Mouse (Mus musculus): ENCODE results near the gene Mrrf.

Gene Mrrf

DNA sequence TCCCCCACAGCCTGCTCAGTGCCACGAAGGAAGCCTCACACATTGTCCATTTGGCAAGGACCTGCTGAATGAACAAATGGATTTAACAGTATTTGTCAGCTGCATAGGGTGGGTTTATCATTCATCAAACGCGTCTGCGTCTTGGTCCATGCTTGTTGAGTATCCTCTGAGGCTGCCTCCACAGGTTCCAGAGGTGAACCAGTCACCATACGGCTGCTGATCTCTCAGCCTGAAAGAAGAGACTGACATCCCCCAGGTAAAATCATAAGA is 66.4 kb downstream of the Mrrf start:
- no peak for DNase-seq

DNA sequence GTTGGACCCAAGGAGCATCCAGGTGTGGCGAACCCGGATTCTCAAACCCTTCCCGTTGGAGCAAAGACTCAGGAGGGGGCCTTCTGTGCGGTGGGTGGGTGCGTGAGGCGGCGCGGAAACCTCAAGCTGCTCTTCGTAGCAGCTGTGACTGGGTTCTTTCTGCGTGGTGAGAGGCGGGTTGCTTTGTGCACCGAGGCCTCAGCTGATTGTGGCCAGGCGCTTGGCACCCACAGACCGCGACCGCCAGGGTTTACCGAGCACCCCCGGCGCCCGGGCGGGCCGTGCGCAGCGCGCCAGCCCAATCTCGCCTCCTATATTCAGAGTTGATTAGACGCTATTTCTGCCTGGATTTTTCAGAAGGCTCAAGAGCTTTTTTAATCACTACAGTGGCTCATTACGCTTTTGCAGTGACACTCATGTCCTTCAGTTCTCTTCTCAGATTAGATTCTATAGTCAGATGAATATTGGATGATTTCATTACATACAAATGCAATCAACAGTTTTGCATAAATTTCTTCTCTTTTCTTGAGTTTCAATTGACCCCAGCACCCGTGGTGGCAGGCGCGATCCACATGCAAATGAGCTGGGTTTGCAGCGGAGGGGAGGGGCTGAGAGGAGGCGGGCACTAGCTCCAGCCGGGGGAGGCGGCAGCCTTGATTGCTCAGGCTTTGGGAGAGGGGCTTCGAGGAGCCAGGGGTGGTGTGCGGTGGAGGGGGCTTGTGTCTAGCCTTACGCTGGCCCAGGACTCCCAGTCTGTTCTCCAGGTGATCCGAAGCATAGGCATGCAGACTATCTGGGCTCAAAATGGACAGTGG is 67.0 kb downstream of the Mrrf start:
- DNase-seq: peak in 1 of 2 experiments; percentile 35

DNA sequence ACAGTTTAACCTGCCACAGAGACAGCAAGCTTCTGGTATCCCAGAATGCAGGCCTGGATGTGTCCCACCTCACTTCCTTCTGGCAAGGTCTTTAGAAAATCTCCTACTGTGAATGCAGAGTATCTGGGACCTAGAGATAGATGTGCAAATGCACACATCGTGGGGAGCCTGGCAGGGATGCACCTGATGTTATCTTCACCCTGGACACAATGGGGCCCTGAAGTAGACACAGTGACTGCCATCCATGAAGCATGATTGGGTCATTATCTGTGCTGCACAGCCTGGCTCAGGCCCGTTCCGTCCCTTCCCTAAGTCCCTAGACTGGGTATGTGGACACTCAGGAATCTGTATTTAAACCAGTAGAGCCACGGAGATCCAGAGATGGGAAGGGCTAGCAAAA is 68.4 kb downstream of the Mrrf start:
- no peak for DNase-seq

DNA sequence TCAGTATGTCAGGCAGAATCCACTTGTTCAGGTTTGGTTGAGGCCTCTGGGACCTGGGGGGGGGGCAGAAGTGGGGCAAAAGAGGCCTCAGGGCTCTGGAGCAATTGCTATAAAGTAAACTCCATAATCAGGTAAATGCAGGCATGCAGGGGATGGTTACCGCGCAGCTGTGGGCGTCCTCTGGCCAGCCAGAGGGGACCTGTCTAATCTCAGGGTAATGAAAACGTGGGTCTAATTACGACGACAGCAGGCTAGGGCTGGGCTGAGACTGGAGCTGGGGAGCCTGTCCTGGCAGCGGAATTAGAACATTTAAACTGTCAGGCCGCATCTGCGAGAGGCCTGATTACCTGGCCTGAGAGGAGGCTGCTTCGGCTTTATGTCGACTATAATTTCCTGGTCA is 70.9 kb downstream of the Mrrf start:
- no peak for DNase-seq

DNA sequence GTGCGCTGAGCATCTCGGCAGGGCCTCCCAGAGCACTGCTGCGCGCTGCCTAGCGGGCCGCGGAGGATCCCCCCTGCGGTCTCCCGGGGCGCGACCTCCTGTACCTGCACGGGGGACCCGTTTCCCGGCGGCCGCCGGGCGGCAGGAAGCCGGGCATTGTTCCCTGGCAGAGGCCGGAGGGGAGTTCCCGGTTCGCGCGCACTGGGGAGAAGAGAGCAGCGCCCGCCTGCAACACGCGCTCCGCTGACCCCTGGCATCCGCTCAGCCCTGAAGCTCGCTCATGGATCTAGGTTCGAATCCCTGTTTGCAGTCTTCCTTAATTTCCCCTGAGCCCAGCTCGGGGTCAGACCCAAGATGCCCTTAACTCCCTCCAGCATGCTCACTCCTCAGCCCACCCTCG is 74.6 kb downstream of the Mrrf start:
- peak; percentile 62 to 79 for DNase-seq

DNA sequence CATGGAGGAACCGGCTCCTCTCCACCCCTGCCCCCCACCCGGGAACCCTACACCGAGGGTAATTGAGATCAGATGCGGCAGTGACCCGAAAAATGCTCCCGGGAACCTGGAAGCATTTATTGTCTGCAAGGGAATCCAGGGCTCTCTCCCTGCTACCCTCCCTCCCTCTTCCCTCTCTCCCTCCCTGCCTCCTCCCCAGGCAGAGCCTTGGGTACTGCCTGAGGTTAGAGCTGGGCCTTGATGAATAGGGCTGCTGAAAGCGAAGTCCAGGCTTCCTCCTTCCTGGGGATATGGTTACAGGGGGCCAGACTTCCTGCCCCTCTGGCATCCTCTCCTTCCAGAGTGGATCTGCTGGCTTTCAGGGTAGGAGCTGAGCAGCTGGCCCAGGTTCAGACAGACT is 75.6 kb downstream of the Mrrf start:
- DNase-seq: no peak

DNA sequence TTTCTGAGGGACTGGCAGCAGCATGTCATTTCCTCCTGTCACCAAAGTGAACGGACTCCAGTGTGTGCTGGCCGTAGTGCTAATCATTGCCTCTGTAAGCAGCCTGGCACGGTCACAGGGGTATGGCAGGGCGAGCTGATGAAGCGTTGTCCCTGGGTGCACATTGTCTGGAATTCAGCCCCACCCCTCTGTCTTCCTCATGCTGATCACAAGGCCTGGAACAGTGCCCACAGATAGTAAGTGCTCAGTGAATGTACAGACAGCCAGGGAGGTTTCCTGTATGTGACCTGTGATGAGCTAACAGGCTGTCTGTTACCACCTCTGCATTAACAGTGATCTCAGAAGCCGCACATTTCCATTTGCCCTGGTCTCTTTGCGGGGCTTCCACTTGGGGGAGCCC is 76.9 kb downstream of the Mrrf start:
- peak; percentile 58 to 64 for DNase-seq

DNA sequence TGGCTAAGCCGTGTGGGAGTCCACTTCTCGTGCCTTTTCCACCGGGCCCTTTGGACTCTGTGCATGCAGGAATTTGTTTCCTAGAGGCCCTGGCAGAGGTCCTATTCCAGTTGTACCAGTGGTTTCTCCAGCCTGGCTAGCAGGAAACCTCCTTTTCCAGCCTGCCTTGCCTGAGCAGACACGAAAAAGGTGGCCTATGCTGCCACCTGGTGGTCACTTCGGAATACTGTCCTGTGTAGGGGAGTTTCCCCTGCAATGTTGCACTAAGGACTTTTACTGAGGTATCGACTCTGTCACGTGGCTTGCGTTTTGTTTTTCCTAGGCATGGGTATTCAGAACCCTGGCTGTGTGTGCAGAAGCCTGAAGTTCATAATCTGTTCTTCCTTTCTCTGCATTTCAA is 77.8 kb downstream of the Mrrf start:
- DNase-seq: peak; percentile 90 to 91

DNA sequence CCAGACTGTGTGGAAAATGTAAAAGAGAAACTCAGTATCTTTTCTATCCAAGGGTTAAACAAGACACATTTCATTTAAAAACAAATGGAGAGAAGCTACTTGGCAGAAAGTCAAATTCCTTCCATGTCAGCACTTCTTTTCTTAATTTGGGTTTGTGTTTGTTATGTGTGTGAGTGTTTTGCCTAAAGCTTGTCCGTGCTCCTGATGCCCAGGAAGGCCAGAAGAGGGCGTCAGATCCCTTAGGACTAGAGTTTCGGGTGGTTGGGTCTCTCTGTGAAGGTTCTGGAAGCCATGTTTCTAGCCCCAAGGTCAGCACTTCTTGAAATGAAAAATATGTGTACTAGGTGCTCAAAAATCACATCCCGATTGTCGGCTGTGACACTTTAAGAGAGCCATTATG is 78.2 kb downstream of the Mrrf start:
- peak in 1 of 2 experiments; percentile 53 for DNase-seq

DNA sequence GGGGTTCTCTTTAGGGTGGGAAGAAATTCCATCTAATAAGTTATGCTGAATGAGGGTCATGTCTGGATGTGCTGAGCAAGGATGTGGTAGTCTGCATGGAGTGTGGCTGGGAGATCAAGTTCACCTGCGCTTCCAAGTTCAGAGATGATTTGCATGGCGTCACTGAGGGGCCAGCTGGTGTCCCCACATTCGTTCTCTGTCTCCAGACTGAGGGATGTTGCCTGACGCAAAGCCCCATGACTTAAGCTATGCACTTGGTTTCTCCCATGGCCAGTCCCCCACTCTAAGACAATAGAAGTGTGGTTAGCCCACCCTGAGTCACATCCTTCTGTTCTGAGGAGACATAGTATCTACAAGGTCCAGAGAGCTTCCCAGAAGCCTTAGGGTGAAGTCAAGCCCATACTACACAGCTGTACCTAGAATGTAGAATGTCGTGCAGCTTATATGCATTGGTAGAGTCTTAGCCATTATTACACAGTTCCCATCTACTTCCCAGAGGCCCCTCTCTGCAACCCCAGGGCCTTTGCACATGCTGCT is 79.1 kb downstream of the Mrrf start:
- no peak for DNase-seq

DNA sequence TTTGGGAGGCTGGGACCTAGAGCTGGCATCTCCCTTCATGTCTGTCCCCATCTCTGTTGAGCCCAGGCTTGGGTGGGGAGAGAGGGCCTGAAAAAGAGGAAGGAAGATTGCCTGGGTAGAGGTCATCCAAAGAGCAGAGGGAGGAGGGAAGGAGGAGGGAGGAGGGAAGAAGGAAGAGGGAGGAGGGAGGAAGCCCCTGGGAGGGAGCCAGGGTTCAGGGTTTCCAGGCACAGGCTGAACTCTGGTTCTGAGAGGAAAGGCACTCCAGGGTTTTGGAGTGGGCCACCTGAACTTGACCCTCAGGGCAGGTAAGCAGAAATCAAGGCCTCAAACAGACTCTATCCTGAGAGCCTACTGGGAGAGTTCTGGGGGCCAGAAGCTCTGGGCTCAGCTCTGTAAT is 80.4 kb downstream of the Mrrf start:
- DNase-seq: peak; percentile 64 to 72

DNA sequence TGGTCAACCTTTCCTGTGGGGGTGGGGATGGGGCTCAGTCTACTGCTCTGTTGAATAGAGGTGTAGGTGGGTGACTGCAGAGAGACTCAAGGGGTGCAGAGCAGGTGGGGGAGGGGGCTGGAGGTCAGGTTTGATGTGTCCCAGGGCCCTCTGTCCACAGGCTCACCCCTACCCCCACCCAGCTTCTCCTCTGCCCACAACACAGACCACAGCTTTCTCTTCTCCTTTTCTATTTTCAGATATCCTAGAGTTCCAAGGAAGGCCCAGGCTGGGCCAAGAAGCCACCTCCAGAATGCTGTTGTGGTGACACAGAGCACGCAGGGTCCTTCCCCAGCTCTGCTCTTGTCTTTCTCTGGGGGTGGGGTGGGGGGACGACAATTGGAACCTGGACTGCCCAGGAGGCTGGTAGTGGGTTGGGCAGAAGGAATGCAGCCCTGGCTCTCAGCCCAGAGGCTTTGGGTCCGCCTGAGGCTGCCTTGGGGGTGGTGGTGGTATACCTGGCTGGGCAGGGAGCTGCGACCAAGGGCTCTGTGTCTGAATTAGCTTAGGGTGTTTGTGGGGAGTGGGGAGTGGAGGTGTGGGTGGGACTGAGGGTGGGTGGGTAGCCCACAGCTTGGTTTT is 80.9 kb downstream of the Mrrf start:
- peak; percentile 65 to 81 for DNase-seq

DNA sequence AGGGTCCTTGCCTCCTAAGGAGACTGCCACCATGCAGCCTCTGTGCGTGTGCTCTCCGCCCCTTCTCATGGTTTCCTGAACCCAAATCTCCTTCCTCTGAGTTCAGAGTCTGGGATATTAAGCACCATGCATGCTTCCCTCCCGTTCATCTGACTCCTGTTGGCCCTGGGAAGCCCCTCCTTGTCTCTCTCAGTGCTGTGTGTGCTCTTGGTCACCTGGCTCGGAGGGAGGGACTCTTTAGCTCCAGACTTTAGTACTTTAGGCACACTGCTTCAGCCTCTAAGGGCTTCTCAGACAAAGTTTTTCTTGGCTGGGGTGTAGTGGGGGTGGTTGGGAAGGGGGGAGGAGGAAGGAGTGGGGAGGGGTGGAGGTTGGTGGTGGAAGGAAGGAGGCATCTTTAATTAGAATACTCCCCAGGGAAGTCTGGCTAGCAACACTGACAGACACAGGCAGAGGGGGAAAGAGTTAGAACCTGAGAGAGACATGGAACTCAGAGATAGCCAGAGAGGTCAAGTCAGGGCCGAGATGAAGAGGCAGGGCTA is 81.6 kb downstream of the Mrrf start:
- no peak for DNase-seq

DNA sequence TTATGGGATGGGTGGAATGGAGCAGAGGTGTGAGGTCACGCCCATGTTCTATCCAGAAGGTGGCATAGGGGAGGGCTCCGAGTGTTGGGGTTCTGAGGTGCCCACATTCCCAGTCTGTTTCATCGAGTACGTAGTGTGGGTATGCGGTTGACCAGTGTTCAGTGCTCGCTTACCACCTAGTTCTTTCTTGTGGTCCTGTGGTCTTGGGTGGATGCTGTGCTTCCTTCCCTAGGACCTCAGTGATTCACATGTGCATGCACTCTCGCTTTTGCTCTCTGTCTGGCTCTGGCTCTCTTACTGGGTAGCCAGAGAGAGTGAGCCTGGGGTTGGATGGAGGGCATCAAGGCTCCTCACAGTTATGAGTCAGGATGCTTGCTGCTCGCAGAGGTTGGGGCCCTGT is 83.9 kb downstream of the Mrrf start:
- no peak for DNase-seq

DNA sequence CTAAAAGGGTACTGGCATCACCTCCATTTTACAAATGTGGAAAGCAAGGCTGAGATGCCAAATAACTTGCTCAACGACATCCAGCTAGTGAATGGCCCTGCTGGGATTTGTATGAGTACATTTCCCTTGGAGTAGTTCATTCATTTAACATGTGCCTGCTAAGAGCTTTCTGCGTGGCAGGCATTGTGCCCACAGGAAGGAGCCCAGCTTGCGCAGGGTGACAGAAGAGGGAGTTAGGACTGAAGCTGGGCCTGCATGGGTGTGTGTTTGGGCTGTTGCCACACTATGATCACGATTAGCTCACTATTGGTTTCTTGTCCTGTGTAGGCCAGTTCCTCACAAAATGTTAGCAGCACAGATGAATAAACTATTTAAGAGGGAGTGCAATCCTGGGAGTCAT is 84.7 kb downstream of the Mrrf start:
- DNase-seq: no peak

DNA sequence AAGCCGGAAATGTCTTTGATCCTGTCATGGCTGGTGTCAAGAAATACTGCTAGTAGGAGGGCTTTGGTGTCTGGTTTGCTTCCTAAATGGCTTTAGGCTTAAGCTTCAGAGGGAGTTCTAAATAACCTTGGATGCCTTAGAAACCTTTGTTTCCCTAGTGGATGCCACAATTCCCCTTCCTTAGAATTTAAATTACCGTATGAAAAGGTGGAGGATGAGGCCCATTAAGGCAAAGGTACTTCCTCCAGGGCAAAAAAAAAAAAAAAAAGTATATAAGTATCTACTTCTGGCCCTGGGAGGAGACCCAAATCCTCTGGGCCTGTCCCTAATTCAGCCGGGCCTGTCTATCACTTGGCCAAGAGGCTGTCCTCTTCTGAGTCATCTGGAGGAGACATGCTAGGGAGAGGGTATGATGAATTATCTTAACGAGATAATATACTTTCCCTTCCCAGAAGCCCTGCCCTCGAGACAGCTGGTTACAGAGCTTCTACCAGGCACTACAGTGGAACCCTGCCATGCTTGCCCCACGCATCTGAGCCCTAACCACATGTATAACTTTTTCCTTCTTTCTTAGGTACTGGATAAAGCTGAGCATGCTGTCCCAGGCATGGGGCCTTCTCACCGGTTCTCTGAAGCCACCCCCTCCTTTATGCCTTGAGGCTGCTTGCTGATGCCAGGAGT is 86.1 kb downstream of the Mrrf start:
- no peak for DNase-seq

DNA sequence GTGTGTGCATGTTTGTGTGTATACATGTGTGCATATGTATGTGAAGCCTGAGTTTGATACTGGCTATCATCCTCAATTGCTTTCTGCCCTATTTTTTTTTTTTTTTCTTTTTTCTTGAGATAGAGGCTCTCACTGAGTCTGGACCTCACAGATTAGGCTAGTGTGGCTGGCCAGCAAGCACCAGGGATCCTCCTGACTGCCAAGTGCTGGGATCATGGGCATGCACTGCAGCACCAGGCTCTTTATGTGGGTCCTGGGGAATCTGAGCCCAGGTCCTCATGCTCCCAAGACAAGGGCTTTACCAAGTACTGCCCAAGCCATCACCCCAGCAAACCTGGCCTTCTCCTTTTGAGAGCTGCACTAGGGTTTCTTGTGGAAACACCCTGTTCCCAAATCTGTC is 87.2 kb downstream of the Mrrf start:
- DNase-seq: no peak

DNA sequence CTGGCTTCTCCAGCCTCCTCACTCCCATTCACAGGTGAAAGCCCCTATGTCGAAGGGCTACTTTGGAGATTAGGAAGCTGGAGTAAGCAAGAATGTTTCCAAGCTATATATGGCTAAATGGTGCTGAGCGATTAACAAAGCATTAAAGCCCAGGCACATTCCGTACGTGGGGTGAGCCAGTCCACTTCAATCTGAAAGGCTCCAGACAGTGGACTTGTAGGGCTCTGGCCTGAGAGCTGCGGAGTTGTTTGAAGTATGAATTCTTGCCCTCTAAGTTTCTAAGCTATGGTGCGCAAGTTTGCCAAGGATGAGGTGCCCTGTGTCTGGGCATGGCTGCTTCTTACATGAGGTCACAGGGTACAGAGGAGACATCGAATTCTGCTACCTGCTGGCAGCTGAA is 88.0 kb downstream of the Mrrf start:
- no peak for DNase-seq

DNA sequence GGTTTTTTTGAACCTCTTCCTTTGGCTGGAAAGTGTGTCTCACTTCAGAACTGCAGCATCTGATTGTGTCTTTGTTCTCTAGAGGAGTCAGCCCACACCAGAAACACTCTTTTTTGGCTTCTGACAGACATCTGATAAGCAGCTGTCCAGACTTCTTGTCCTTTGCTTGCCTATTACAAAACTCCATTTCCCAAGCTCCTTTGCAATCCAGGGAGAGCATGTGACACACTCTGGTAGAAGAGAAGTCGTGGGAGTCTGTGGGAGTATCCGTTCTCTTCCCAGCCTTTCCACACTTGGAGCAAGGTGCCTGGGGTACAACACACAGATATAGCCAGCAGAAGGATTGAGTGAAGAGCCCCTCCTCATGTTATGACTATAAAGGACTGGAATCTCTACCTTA is 88.4 kb downstream of the Mrrf start:
- DNase-seq: no peak

DNA sequence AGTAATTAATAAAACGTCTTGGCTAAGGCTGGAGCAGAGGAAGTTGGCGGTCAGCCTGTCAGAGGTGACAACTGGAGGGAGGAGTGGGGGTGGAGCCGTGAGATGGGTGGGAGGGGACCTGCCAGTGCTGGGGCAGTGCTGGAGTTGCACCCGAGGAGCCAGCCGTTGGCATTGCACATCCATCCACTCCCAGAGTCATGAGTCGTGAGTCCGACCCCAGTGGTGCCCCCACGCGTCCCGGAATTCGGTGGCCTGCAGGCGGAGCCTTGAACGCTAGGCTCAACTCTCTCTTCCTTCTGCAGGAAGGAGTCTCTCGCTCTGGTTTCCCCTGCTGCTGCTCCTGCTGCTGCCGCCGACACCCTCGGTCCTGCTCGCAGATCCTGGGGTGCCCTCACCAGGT is 94.2 kb downstream of the Mrrf start, which contains the start of gene Ptgs1:
Ptgs1 (plus strand) TSS at position 61 of the 400 bp plus-strand sequence.
- DNase-seq: peak; percentile 81 to 87

DNA sequence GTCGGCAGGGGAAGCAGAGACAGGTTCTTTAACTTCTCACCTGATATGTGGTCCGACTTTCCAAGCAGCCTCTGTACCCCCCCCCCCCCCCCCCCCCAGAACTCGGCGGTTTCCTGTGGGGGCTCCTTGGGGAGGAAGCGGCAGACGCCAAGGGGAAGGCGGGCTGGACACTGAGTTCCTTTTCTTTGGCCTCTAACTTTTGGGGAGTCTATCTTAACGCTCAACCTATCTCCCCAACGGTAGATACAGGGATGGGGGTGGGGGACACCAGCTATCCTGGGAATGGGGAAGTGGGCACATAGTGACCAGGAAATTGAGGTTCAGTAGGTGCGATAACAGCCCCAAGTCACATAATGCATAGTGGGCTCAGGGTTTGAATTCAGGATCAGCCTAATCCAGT is 94.8 kb downstream of the Mrrf start:
- no peak for DNase-seq

DNA sequence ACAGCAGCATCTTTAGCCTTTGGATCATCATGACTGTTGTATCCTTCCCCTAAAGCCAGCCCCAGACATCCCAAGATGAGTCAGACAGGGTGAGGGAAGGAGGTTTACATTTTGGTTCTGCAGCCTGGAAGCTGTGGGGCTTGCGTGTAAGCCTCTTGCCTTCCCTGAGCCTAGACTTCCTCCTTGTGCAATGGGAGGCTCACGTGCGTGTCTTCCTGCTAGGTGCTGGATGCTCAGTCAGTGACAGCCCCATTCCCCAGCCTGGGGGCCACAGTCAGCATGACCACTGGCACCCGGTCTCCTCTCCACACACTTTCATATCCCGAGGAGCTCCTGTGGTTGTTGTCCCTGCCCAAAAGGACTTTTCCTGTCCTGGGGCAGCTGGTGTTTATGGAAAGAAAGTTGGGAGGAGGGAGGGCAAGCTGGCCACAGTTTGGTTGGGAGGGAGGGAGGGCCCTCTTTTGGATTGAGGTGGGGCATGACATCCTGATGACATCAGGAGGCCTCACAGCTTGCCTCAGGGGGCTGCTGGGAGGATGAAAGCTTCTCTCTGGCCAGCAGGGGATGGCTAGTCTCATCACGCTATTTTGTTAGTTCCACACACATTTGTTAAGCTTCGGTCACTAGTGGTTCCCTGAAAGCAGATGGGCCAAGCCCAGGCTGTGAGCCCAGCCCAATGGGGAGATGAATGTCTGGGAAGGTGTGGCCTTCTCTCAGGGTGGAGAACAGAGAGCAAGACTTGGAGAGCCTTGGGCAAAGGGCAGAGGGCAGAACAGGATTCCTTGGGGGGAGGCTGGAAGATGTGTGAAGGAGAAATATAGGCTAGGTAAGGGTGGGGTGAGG is 98.6 kb downstream of the Mrrf start:
- DNase-seq: no peak

DNA sequence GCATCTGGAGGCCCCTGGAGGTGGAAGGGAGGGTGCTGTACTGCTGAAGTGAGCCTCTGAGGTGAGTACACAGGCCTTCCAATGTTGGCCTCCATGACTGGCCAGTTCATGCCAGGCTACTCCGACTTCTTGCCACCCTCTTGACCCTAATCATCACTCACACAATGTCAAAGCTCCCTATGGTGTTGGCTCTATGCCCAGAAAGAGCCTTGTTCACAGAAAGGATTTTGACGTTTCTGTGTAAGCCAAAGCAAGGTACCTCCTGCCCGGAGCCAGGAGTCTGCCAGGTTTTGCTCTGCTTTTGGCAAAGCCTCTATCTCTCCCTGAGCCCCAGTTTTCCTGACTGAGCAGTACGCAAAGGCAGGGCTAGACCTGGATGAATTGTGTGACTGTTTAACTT is 99.7 kb downstream of the Mrrf start:
- peak; percentile 43 to 64 for DNase-seq
